Mouse (Mus musculus): ENCODE data around the gene Ankrd33.

The Ankrd33 gene

DNA sequence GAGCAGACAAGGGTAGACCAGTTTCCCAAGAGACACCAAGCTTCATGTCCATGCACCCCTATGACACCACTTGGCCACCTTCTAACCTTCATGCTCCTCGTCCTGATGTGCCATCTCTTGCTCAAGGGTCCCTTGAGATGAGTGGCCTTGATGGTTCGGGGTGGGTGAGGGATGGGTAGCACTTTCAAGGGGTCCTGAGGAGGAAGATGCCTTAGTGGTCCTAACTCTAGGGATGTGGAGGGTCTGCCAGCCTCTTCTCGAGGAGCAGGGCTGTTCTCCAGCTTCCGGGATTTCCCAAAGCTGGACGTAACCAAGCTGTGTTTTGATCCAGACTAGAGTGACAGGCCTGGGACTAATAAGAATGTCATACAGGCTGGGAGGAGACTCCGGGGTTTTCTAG lies 10.0 kb downstream of the Ankrd33 start:
- no peak for DNase-seq (ENCODE audit: low spot score)

DNA sequence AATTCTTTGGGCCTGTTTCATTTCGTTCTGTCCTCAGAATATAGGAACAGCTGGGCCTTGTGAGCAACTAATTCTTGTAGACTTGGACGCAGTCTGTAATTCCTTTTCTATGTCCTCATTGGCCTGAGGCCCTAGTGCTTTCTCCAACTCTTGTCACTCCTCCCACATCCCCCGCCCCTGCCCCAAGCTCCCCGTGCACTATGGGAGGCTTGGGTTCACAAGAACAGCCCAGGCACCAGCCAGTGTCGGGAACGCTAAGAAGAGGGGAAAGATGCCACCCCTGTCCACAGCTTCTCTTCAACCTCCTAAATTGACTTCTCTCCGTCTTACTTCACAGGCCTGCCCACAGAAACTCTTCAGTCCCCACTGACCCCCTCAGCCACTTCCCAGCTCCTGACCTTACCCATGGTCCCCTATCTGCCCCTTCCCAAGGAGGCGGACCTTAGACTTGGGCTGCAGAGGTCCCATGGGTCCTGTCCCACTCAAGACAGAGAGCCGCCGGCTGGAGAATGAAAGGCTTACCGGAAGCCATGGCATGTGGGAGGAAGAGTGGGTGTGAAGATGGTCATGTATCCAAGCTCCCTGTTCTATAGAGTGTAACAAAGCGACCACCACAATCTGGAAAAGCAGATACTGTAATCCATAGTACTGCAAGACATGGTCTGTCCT lies 11.5 kb downstream of the Ankrd33 start:
- no peak for DNase-seq (ENCODE audit: low spot score)

DNA sequence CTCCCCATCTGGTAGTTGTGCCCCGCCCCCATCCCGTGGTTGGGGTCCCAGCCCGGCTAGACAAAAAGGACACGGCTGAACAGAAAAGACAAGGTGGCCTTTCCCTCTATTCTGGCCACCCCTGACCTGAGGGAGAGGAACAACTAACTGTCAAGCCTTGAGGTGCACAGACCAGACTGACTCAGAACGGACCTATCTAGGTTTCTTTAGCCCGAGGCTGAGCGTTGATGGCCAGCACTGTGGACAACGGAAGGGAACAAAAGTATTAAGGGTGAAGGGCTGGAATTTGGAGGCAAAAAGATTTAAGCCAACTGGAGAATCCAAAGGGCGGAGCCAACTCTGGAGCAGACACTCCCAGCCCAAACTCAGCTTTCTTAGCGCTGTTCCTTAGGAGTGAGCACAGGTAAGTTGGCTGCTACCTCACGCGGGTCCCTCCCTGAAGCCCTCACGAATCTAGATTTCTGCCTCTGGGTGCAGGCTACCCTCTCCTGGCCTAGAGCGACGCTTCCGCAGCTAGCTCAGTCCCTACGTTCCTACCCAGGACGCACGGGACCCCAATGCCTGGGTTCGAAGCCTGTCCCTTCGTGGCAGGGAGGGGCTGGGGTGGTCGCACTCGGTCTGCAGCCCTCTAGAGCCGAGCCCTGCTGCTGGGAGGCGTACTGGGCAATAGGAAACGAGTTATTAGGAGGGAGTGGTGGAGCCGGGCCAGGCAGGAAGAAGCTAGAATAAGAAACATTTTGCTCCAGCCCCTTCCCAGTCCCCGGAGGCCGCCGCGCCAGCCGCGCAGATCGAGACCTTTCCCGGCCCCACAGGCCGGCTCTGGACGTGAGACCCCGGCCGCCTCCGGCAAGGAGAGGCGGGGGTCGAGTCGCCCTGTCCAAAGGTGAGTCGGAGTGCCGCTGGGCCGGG lies 12.9 kb downstream of the Ankrd33 start, which contains the start of gene Acvrl1:
Gene Acvrl1, plus strand, starts transcription at position 342 of the 909 bp plus-strand sequence.
- DNase-seq (ENCODE audit: low spot score): no peak

DNA sequence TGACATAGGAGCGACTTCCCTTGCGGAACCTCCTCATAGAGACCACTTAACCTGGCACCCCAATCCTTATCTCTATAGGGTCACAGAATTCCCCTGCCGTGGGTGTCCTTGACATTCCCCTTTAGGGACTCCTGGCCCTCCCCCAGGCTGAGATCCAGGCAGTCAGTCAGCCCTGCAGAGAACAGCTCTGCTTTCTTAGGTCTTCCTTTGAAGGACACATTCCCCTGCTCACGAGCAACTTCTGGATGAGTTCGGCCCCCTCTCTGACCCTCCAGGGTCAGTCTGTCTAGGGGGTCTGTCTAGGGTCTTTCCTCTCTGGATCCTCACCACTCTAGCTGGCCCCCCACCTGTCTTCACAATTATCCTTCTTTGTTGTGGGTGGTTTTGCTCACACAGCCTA lies 13.9 kb downstream of the Ankrd33 start:
- no peak for DNase-seq (ENCODE audit: low spot score)

DNA sequence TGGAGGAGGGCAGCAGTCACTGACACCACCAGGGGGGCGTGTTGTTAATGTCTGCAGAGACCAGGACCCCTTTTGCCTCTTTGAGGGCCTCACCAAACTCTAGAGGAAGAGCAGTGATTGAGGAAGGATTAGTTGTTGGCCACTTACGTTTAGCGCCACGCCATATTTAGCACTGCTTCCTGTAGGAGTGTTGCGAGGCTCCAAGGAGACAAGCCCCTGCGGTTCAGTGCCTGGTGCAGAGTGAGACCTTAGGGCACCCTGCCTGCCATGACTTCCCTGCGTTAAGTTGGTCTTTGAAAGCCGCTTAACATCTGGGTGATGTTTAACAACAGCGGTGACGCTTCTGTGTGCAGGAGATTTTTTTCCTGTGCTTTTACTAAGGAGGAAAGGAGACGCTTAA lies 15.9 kb downstream of the Ankrd33 start:
- no peak for DNase-seq (ENCODE audit: low spot score)

DNA sequence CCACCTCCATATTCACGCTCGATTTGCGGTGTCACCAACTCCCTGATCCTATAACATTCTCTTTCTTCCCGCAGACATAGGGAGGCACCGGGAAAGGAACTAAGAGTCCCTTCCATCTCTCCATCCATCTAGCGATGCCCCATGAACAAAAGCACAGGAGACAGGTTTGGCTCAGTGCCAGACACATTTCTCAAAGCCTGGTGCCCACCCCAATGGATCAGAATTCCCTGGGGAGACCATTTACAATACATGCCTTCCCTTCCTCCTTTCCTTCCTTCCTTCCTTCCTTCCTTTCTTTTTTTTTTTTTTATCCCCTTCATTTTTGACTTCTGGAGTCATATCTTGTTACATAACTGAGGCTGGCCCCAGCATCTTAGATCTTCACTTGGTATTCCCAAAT lies 16.5 kb downstream of the Ankrd33 start:
- DNase-seq (ENCODE audit: low spot score): no peak

DNA sequence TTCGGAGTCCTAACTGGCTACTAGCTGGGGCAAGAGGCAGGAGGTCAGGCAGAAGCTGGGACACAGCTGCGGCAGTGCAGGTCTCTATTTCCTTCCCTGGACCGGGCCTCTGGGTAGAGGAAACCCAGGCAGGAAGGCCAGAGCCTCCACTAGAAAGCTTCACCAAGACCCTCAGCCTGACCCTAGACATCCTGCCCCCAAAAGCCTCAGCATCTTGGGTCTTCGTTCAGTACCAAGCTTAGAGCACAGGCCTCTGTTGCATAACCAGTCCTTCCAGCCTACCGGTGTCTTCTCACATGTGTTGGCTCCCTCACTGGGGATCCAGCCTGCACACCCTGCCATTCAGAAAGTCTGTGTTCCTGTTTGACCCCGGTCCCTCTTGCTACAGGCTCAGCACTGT lies 17.2 kb downstream of the Ankrd33 start:
- DNase-seq (ENCODE audit: low spot score): no peak

DNA sequence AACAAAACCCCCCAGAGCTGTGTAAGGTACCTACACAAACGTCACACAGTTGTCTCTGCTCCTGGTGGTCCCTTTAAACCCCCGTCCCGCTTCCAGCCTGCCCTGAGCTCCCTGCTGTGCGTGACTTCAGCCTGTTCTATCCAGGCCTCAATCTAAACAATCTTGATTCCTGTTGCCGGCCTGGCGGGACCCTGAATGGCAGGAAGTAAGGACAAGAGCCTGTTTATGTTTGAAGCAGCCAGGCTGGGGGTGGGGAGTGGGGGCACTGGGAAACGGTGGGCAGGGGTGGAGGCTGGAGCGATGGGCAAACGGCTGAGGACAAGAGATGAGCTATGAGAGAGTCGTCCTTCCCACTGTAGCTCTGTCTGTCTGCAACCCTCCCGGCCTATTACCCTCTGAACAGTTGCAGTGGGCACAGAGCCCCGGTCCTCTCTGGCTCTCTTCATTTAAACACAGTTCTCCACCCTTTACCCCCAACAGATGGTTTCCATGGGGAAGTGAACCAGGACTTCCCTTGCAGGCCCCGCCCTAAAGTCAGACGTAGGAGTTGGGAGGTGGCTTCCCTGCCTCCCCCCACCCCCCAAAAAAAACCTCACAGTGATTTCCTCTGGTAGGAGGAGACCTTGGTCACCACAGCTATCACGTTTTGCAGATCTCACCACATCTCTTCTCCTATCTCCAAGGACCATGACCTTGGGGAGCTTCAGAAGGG lies 18.6 kb downstream of the Ankrd33 start:
- DNase-seq (ENCODE audit: low spot score): peak; percentile 66

DNA sequence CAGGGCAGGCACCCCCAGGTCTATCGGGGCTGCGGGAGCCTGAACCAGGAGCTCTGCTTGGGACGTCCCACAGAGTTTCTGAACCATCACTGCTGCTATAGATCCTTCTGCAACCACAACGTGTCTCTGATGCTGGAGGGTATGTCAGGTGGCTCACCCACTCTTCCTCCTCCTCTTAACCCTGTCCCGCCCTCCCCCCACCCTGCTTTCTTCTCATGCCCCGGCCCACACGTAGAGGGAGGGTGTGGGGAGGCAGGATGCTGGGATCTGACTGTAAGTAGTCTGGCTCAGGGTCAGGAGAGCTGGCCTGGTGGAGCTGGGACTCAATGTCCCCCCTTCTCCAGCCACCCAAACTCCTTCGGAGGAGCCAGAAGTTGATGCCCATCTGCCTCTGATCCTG lies 19.9 kb downstream of the Ankrd33 start:
- no peak for DNase-seq (ENCODE audit: low spot score)

DNA sequence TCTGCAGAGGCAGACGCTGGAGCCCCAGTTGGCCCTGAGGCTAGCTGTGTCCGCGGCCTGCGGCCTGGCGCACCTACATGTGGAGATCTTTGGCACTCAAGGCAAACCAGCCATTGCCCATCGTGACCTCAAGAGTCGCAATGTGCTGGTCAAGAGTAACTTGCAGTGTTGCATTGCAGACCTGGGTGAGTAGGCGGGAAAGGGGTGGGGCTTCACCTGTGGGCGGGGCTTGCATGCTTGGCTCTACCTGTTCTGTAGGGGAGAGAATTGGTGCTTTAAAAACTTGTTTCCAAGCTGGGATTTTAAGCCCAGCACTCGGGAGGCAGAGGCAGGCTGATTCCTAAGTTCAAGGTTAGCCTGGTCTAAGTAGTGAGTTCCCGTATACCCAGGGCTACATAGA lies 21.9 kb downstream of the Ankrd33 start:
- DNase-seq (ENCODE audit: low spot score): no peak

DNA sequence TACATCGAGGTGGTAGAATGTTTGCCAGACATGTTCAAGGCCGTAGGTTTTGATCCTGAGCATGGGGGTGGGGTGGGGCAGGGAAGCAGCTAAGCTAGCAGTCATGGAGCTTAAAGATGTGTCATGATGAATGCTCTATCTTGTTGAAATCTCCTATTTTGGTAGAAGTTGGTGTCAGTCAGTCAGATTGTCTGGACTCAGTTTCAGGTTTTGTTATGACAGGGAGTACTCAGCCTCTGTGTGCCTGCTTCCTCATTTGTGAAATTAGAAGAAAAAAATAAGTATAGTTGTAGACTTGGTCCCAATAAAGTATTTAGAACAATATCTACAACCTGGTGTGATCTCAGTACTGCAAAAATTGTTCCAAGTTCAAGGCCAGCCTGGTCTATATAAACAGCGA lies 23.1 kb downstream of the Ankrd33 start:
- no peak for DNase-seq (ENCODE audit: low spot score)

DNA sequence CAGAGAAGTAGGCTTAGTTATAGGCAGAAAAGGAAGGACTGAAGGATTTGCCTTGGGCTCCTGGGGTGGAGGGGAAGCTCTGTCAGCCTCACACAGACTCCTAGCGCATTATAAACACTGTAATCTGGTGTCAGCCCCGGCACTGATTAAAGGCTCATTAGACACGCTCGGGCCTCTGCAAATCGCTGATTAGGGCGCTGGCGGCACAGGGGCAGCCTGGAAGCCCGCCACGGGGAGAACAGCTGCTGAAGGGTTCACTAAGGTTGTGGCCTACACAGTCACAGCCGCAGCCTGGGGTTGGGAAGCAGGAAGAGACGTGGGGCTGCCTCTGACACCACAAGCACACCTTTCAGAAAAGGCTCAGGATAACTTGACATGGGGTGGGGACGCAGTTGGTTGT lies 24.3 kb downstream of the Ankrd33 start:
- DNase-seq (ENCODE audit: low spot score): no peak

DNA sequence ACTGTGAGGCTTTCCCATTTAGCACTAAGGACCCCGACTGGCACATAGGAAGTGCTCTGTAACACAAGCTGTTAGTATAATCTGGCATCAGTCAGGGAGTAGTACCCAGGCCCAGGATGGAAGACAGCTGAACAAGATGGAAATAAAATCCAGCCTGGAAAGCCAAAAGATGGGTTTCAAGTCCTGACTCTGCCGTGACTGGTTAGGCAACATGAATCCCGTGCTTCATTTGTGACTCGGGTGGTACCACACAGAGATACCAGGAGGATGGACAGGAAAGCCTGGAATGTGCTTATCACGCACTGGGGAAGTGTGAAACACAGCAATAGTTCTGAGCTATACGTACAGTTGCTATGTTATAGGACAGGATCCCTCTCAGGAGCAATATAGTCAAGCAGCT lies 25.0 kb downstream of the Ankrd33 start:
- DNase-seq (ENCODE audit: low spot score): peak; percentile 46

DNA sequence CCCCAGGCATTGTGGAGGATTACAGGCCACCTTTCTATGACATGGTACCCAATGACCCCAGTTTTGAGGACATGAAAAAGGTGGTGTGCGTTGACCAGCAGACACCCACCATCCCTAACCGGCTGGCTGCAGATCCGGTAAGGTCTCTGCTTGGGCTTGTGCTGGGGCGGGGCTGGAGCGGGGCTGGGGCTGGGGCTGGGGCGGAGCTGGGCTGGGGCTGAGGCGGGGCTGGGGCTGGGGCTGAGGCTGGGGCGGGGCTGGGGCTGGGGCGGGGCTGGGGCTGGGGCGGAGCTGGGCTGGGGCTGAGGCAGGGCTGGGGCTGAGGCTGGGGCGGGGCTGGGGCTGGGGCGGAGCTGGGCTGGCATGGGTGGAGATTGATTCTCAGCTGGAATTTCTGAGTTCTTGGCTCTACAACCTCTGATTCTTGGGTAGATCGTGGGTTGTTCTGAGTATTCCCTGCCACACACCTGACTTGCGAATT lies 25.5 kb downstream of the Ankrd33 start:
- peak; percentile 67 for DNase-seq (ENCODE audit: low spot score)

DNA sequence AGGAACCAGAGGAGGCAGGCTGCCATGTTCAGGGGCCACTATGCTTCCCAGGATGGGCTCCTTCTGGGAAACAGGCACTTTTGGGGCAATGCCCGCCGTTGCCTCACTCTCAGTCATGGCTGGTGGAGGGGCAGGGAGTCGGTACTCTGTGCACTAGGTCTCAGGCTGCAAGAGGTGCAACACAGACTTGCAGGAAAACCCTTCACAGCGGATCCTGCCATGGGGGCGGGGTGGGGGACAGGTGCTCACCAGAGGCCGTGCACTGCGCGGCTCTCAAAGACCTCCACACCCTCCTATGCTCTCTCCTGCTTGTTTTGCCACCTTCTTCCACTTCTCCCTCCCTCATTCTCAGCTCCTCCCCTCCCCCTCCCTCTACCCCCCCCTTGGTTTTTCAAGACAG lies 27.1 kb downstream of the Ankrd33 start:
- no peak for DNase-seq (ENCODE audit: low spot score)

DNA sequence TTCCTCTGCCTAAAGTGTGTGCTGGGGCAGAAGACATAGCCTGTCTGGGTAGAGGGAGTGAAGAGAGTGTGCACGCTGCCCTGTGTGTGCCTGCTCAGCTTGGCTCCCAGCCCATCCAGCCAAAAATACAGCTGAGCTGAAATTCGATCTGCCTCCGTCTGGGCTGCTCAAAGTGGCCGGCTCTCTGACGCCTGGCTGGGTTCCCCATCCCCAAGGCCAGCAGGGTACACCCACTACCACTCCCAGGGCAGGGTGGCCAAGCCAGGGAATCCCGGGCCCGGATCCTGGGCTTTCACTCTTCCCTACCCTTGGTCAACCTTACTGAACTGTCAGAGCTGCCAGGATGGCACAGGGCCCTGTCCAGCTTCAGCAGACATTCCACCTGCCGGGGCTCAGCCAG lies 27.9 kb downstream of the Ankrd33 start:
- DNase-seq (ENCODE audit: low spot score): peak; percentile 52

DNA sequence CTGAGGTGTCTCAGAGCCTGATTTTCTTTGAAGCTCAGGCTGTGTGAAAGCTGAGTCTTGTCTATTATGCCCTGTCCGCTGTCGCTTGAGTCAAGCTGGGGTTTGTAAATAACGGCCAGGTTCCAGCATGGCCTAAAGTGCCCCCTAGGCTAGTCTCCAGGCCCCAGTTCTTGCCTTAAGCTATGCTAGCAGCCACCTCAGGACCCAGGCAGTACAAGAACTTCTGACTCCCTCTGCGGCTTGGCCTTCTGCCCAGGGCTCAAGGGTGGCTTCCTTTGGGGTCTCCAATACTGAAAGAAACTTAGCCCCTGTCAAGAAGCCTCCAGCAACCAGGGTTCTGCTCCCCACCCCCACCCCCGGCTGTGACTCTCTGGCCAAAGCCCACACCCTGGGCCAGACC lies 28.6 kb downstream of the Ankrd33 start:
- no peak for DNase-seq (ENCODE audit: low spot score)

DNA sequence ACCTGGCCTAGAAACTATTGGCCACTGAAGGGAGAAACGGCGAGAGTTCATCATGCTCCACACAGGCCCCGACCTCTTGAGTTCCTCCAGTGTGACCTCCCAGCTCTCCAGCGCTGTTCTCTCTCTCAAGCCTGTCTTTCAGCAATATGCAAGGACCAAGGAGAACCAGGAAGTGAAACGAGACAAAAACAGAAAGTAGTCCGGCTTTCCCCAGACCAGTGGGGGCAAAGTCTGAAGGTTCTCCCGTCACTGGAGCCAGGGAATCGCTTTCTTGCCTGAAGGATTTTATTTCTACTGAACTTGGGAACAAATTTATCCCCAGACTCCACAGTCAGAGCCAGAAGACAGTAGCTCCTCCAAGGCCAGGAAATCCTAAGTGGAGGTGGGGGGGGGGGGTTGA lies 29.2 kb downstream of the Ankrd33 start:
- no peak for DNase-seq (ENCODE audit: low spot score)

DNA sequence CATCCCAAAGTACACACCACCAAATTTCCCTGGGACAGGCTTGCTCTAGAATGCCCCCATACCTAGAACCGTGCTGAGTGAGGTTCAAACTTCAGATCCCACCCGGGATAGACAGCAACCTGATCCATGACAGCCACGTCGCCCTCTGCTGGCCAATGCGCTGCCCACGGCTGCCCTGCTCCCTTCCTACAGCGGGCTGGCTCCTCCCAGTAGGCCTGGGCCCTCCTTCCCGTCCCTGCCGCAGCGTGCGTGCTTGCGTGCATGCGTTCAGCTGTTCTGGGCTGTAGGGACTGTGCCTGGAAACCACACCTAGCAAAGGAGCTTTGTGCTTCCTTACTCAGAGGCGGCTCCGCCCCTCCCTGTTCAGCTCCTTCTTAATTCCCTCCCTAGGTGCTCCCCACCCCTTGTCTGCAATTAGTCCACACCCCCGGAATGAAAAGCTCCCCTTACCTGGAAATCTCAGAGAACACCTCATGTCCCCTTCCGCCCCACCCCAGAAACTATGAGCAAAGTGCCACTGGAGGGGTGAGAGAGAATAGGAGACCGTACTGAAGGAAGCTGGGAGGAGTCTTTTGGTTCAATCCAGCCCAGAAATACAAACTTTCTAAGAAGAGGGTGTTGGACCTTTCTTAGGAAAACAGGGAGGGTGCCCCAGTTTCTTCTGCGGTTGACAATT lies 30.0 kb downstream of the Ankrd33 start:
- DNase-seq (ENCODE audit: low spot score): peak; percentile 96

DNA sequence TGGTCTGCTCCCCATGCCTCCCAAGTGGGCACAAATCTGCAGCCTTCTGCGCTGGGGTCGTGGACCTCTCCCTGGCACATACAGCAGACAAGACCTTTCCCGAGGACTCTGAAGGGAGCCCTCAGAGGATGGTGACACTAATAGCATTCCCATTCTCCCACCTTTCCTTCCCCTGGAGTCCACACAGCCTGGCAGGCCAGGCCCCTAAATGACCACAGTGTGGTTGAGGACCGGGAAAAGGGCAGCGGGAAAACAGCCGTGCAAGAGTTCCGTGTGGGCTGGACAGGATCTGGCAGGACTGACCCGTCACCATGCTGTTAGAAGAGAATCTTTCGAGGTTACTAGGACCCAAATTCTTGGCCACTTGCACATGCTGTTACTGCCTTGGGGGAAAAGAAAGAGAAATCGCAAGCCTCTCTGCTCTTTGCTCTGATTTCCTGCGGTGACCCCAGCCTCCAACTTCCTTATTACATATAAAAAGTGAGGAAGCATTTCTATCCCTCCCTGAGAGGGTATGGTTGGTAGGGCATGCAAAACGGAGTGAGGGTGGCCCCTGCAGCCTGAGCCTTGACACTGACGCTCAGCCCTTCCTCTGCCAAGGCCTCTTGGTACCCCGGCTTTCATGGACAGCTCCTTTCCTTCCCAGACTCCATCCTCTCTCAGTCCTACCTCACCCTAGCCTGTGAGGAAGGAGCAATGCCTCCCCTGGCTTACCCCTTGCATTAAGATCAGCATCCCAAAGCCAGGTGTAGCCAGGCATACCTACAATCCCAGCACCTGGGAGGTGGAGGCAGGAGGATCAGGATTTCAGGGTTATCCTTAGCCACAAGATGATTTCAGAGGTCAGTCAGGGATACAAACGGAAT lies 30.8 kb downstream of the Ankrd33 start:
- DNase-seq (ENCODE audit: low spot score): no peak
